Mouse (Mus musculus) right cerebral cortex, postnatal 14 days (tissue): ENCODE data around the gene Rpl36a.

Experiments
- DNase-seq: peaks from one replicate; pipeline ENCODE4 v3.0.0; 2022

Rpl36a gene

DNA sequence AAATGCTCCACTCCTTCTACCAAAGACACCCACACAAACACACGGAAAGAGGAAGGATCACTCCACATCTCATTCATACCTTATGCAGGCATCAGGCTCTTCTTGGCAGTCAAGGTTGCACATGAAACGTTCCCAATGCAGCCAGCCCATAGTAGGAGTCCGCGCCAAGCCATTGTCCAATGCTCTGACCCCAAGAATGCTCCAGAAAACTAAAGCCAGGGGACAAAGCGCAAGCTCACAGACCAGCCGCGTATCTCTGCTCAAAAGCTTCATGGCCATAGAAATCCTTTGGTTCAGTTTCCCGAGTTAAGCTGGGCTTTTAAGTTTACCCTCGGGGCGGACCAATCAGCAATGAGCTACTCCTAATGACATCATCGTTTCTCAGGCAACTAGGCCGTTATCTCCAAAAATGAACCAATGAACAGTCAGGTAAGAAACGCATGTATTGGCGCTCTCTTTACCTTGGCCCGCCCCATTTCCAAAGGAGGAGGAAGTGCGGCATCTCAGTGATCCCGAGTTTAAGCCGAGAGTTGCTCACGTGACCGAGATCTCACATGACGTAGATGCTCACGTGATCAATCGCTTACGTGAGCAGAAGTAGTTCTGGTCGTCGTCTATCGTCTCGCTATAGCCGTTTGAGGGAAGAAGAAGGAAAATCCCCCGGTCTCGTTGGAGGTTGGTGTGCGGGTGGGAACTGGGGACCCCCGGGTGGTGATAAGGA lies 15.4 kb downstream of the Rpl36a start, which contains the start of the genes Gla and Hnrnph2:
Gla (minus strand) TSS at position 467 of the 721 bp plus-strand sequence.
Hnrnph2 (plus strand) TSS at position 521 of the 721 bp plus-strand sequence.
- DNase-seq, result peak; percentile 79

DNA sequence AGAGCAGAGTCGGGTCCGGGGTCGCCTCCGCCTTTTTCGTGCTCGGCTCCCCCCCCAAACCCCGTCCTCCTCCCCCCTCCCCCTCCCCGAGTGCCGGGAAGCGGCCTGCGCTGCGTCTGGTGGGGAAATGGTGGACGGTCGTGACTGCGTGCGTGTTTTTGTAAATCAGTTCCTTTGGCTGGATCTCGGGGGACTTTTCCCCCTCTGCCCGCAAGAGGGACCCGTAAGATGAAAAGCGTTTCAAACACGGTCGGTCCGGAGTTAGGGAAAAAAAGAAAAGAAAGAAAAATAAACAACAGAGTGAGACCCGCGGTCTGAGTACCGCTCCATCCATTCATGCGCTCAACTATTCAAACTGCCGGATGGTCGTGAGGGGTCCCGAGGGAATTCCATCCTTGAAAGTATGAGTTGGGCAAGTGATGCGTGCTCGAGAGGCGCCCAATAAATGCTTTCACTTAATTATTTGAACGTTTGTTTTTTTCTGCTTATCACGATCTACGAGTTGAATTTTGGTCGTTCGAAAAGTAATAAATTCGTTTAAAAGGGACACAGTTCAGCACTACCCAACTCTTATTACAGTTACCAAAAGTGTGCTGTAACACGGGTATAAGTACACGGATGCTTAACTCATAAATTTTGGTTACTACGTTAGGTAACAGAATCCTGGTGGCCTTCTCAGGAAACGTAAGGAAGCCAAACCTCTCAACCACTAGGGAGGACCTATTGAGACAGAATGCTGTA lies 16.1 kb downstream of the Rpl36a start:
- peak; percentile 49 for DNase-seq

DNA sequence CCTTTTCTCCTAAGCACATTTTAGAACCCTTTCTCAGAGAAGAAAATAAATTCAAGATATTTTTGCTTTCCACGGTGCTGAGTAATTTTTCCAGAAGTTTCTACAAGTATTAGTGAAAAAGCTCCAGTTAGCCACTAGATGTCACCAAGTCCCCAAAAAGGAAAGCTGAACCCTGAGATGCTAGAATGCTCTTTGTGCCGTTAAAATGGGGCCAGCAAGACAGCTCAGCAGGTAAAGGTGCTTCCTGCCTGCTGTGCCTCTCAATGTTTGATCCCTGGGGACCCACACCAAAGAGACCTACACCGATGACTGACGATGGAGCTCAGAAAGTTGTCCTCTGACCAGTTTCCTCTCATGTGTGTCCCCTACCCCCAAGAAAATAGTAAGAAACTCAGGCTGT lies 24.0 kb downstream of the Rpl36a start:
- no peak for DNase-seq

DNA sequence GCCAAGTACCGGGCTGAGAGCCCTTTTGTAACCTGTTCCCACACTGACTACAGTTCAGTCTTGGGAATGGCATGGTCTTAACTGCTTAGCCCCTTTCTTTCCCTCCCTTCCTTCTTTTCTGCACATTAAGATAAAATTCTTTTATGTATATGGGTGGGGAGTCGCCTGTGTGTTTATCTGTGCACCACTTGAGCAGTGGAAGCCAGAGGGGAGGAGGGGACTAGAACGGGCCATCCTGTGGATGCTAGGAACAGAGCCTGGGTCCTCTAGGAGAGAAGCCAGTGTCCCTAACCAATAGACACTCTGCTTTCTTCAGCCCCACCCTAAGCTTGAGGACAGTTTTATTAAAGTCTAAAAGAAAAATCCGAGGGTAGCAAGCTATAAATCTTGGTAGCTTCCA lies 25.5 kb downstream of the Rpl36a start:
- DNase-seq, result no peak

DNA sequence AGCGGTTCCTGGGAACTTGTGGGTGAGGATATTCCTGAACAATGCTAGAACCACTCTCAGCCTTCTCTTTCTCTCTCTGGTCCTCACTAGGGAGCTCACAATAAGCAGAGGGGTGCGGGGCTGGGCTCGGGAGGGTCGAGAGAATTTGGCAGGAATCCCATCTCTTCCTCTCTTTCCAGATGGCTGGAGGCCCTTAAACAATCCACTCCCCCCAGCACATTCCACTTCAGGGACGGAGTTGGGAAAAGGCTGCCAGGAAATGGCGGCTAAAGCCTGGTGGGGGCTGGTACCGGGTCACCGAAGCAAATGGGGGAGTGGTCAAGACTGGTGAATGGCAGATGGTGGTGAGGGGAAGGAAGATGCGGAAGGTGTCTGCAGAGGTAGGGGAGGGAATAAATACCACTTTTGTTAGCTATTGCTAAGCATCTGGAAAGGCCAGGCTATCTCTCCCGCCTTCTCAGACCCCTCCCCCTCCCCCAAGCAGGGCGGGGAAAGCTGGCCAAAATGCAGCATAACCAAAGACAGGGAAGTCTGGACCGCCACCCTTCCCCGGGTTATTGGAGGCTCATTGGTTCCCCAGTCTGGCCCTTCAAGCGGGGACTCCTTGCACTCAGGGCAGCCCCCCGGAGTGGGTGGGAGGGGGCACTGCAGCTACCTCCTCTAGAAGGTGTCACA lies 27.0 kb downstream of the Rpl36a start:
- peak; percentile 9 for DNase-seq

DNA sequence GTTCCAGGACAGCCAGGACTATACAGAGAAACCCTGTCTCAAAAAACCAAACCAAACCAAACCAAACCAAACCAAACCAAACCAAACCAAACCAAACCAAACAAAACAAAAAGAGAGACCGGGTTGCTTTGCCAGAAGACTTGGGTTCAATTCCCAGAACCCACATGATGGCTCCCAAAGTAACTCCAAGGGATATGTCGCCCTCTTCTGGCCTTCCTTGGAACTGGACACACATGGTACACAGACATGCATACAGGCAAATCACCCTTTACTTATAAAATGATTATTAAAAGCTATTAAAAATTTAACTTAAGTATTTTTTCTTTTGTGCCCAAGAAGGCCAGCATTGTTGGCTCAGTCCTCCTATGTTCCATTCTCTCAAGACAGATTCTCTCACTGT lies 28.9 kb downstream of the Rpl36a start:
- DNase-seq, result no peak

DNA sequence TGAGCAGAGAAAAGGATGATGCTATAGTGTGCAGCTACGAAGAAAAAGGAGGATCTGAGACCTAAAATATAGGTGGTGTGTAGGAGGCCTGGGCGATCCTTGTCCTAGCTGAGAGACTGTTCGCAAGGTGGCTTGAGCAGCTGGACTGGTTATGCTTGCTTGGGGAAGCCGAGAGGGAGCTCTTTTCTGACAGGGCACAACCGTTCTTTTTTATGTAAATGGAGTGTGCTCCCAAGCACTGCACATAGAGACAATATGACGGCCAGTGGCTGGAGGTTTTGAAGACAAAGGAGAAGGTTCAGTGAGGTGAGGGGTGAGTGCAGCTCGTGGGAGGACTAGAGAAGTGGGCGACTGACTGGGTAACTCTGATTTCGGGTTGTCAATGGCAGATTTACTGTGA lies 34.2 kb downstream of the Rpl36a start:
- no peak for DNase-seq

DNA sequence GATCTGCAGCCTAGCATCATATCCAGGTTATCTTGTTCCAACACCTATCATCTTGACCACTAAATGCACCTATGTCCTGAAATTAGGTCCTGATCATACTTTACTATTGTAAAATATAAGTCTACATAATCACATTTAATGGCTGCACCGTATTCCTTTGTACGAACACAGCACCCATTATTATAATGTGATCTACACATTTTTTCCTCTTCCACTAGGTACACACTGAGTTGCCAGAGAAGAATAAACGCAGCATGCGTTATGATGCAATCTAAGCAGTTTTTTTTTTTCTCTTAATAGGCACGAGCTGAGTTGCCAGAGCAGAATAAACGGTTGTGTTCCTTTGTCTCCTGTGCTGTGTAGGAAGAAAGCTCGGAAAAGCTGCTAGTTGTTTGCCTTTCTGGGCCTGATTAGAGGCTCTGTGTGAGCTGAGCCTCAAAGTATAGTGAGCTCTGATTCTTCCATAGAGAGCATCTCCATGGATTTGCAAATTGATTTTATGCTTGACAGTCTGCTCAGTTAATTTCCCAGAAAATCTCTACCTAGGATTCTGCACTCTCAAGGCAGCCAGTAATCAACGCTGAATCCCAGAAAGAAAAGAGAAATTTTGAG lies 34.9 kb downstream of the Rpl36a start:
- no peak for DNase-seq

DNA sequence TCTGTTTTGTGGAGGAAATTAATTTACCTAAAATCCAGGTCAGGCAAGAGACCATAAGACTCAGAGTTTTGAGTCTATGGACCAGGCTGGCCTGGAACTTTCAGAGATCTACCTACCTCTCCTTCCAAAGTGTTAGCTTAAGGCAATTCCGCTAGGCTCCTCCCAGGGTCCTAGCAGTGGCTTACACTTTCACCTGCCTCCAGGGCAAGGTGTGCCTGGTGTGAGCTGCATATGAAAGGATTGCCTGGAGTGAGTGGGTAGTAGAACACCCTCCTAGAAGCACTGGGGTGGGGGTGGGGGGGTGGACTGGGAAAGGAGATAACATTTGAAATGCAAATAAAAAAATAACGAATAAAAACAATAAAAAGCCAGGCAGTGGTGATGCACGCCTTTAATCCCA lies 36.2 kb downstream of the Rpl36a start:
- no peak for DNase-seq

DNA sequence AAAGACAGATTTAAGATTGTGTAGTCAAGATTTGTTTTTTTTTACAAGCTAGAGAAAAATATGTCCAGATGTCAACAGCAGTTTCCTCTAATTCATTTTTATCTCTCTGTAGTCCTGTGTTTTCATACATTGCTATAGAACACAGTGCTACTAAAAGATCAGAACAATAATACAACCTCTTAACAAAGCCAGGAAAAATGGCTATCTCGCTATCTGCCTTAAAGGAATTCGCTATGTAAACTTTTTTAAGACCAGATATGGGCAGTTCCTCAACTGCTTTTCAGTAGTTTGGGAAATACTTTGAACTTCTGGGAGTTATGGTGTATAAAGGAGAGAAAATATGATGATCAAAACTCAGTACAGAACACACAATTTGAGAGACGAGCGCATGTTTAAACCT lies 37.9 kb downstream of the Rpl36a start:
- no peak for DNase-seq

DNA sequence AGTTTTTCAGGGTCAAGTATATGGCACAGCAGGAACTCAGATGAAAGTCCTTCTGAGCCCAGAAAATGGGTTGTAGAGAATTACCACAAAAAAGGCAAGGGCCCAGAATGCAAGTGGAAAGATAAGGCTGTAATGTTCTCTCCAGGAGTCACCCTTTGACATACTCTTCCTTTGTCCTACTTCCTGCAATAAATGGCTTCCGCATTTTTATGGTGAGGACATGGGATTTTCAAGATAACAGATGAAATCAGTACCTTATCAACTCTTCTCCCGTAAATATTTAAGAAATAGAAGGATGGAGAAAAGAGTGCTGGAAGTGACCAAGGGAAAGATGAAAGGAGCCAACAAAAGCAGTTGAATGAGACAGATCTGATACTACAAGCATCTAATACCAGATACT lies 42.7 kb downstream of the Rpl36a start:
- no peak for DNase-seq

DNA sequence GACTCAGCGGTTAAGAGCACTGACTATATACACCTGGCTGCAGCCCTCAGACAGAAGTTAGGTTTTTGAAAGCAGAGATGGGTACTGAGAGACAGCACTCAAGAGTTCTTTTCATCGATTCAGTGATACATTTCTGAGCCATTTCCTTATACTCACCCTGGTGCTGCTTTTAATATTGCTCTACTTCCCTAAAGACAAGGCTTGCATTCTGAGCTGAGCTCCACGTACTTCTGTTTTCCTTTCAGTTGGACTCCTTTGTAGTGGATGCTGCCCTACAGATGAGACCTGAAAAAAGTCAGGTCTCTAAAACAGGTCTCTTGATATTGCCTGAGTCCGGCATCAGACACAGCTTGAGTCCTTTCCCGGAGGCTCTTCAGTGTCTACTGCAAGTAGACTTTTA lies 47.3 kb downstream of the Rpl36a start:
- no peak for DNase-seq

DNA sequence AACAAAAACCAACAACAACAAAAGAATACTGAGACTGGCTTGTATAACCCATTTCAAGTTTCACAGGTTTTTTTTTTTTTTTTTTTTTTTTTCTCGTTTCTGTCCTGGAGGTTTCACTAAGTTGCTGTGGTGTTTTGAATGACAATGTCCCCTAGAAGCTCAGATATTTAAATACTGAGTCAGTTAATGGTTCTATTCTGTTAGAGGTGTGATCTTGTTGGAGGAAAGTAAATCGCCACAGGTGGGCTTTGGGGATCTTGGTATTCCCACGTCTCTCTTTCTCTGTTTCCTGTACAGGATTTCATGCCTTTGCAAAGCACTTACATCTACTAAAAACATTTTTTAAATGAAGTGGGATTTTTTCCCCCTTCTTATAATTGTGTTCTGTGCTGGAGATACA lies 49.7 kb downstream of the Rpl36a start:
- DNase-seq, result no peak

DNA sequence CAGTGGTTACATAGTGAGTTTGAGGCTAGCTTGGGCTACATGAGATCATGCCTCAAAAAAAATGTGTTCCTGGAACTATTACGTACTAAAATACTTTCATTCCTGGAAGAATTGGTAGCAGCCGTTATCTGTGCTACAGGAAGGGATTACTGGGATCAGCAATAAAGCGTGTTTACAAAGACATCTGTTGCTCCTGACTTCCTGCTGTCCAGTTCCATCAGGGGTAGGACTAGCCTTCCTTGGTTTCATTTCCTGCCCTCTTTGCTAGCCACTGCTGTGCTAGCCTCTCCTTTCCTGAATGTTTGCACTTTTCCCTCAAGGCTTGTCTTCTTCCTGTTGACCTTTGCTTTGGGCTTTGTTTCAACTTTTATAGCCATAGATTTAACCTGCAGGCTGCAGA lies 50.4 kb downstream of the Rpl36a start:
- no peak for DNase-seq
